Mouse (Mus musculus) thymus, adult 2 months (tissue): ENCODE data around the gene Emc9.

Experiments used
- CTCF ChIP-seq: fragments of 200-500 bp; IDR thresholded peaks from 2 replicates; pipeline ENCODE4 v1.5.1; 2012; ENCODE audit warnings: mild to moderate bottlenecking, control low read depth, low read length, moderate library complexity, borderline replicate concordance; ENCODE audit not compliant: control insufficient read depth, poor library complexity, insufficient read depth; ENCODE audit errors: extremely low read depth
- POLR2A ChIP-seq: fragments of 200-500 bp; IDR thresholded peaks from 2 replicates; pipeline ENCODE4 v1.6.1; 2012; ENCODE audit warnings: mild to moderate bottlenecking, low read length, control low read depth, moderate library complexity; ENCODE audit not compliant: control insufficient read depth, poor library complexity, insufficient read depth; ENCODE audit errors: extremely low read depth

GRCm38 (mm10) chr14:55614565-55615178 lies 29.6 kb upstream of the Emc9 start:
- no peak for TF ChIP-seq CTCF
- TF ChIP-seq POLR2A: no peak
